In genomic region chr3:92211133-92211925, GRCm38 (mm10) we compare ENCODE assay signal across 16 mouse cellular contexts. TPM values are rescaled to one million over a fixed set of nuclear protein-coding genes. Genes with fewer than 3 reads are reported as not detected.
ATAC-seq lines count a peak whose summit lies in the region.
"Not testable (repeated sequence)": the region's sequence is repeated elsewhere in the genome, so short reads cannot be mapped to it uniquely, and the experiment has no call there.
"Had no signal": no experiment of that assay in that cellular context is flagged by ENCODE, and none has a peak within 500 bp of the region (broad histone marks: within the 10 kb centered on the region; RNA-seq: fewer than 3 reads in every experiment).

No protein-coding gene starts in this region.

- H3K4me2 ChIP-seq in heart, embryonic 11.5 days; heart, embryonic 16.5 days (ENCODE audit: low read depth, low read length); intestine, embryonic 15.5 days (replicated peaks); kidney, embryonic 15.5 days; limb, embryonic 15.5 days; liver, embryonic 16.5 days (ENCODE audit: low read depth, low read length); lung, embryonic 16.5 days (ENCODE audit: low read depth, low read length); stomach, embryonic 16.5 days (ENCODE audit: low read depth, low read length): not testable (repeated sequence)

- H3K9ac ChIP-seq in heart, embryonic 11.5 days (ENCODE audit: low read depth, low read length); heart, embryonic 16.5 days (ENCODE audit: low read length); intestine, embryonic 15.5 days; kidney, embryonic 15.5 days; limb, embryonic 15.5 days; liver, embryonic 16.5 days (ENCODE audit: low read depth, low read length); lung, embryonic 16.5 days (ENCODE audit: low read length); stomach, embryonic 16.5 days (ENCODE audit: low read length): not testable (repeated sequence)

- not testable (repeated sequence) for H3K27ac ChIP-seq in heart, embryonic 11.5 days (ENCODE audit: low read depth, low read length); heart, embryonic 16.5 days (ENCODE audit: low read length); intestine, embryonic 15.5 days; kidney, embryonic 15.5 days; limb, embryonic 15.5 days; liver, embryonic 16.5 days (ENCODE audit: low read length); lung, embryonic 16.5 days (ENCODE audit: low read length); stomach, embryonic 16.5 days (ENCODE audit: low read length)

- not testable (repeated sequence) for H3K9me3 ChIP-seq in heart, embryonic 11.5 days (replicated peaks; ENCODE audit: control insufficient read depth, low read length); heart, embryonic 16.5 days (replicated peaks; ENCODE audit: control insufficient read depth, low read length); intestine, embryonic 15.5 days; kidney, embryonic 15.5 days (replicated peaks); limb, embryonic 15.5 days; liver, embryonic 16.5 days (replicated peaks; ENCODE audit: control insufficient read depth, low read length); lung, embryonic 16.5 days (ENCODE audit: control insufficient read depth, low read length); stomach, embryonic 16.5 days (replicated peaks; ENCODE audit: control insufficient read depth, low read length)

- not testable (repeated sequence) for H3K36me3 ChIP-seq in heart, embryonic 11.5 days (ENCODE audit: control insufficient read depth, insufficient read depth, low read length); heart, embryonic 16.5 days (ENCODE audit: control insufficient read depth, insufficient read depth); intestine, embryonic 15.5 days; kidney, embryonic 15.5 days; limb, embryonic 15.5 days; liver, embryonic 16.5 days (ENCODE audit: control insufficient read depth, insufficient read depth); lung, embryonic 16.5 days (ENCODE audit: control insufficient read depth, insufficient read depth, low read length); stomach, embryonic 16.5 days (ENCODE audit: control insufficient read depth, insufficient read depth, low read length)

- not testable (repeated sequence) for H3K4me3 ChIP-seq in heart, embryonic 11.5 days (ENCODE audit: low read depth, low read length); heart, embryonic 16.5 days (ENCODE audit: low read length); intestine, embryonic 15.5 days (replicated peaks); kidney, embryonic 15.5 days (replicated peaks); limb, embryonic 15.5 days; liver, embryonic 16.5 days (ENCODE audit: low read depth, low read length); lung, embryonic 16.5 days (ENCODE audit: low read length); stomach, embryonic 16.5 days (replicated peaks; ENCODE audit: low read length)

- peak; percentile 70 for ATAC-seq in heart, embryonic 11.5 days (replicated peaks; ENCODE audit: insufficient number of reproducible peaks, low FRiP score, low TSS enrichment)
- peak; percentile 57 for ATAC-seq in heart, embryonic 16.5 days (replicated peaks; ENCODE audit: extremely low read depth, insufficient read depth, low FRiP score)
- ATAC-seq in intestine, embryonic 15.5 days: peak; percentile 94
- peak; percentile 88 for ATAC-seq in kidney, embryonic 15.5 days (replicated peaks; ENCODE audit: low FRiP score)
- ATAC-seq in limb, embryonic 15.5 days (ENCODE audit: insufficient number of reproducible peaks, low FRiP score, low TSS enrichment, low read depth): 0 out of 2 replicates have a peak, but pooled peaks have one; percentile 33
- peak; percentile 79 for ATAC-seq in liver, embryonic 16.5 days (ENCODE audit: low read depth)
- peak; percentile 86 for ATAC-seq in lung, embryonic 16.5 days (ENCODE audit: low read depth)
- peak; percentile 88 for ATAC-seq in stomach, embryonic 16.5 days (ENCODE audit: insufficient read depth, low FRiP score)

- not testable (repeated sequence) for H3K4me1 ChIP-seq in heart, embryonic 11.5 days (ENCODE audit: control insufficient read depth, insufficient read depth, low read length); heart, embryonic 16.5 days (ENCODE audit: control insufficient read depth, insufficient read depth, low read length); intestine, embryonic 15.5 days (replicated peaks); kidney, embryonic 15.5 days; limb, embryonic 15.5 days; liver, embryonic 16.5 days (ENCODE audit: control insufficient read depth, low read depth, low read length); lung, embryonic 16.5 days (replicated peaks; ENCODE audit: control insufficient read depth, insufficient read depth, low read length); stomach, embryonic 16.5 days (ENCODE audit: control insufficient read depth, insufficient read depth, low read length)

- not testable (repeated sequence) for H3K27me3 ChIP-seq in heart, embryonic 11.5 days (ENCODE audit: control insufficient read depth, insufficient read depth, low read length); heart, embryonic 16.5 days (ENCODE audit: control insufficient read depth, insufficient read depth, low read length); intestine, embryonic 15.5 days (replicated peaks); kidney, embryonic 15.5 days; limb, embryonic 15.5 days; liver, embryonic 16.5 days (ENCODE audit: control insufficient read depth, insufficient read depth, low read depth, low read length); lung, embryonic 16.5 days (ENCODE audit: control insufficient read depth, insufficient read depth, low read depth, low read length); stomach, embryonic 16.5 days (ENCODE audit: control insufficient read depth, insufficient read depth, low read length)

- no CpG with 5 or more reads among the region's 16 CpGs for WGBS in heart, embryonic 11.5 days (ENCODE audit: insufficient replicate concordance)
- WGBS in heart, embryonic 16.5 days: no CpG with 5 or more reads among the region's 16 CpGs
- WGBS in intestine, embryonic 15.5 days: no CpG with 5 or more reads among the region's 16 CpGs
- no CpG with 5 or more reads among the region's 16 CpGs for WGBS in kidney, embryonic 15.5 days
- no CpG with 5 or more reads among the region's 16 CpGs for WGBS in limb, embryonic 15.5 days
- WGBS in liver, embryonic 16.5 days (ENCODE audit: insufficient replicate concordance): no CpG with 5 or more reads among the region's 16 CpGs
- no CpG with 5 or more reads among the region's 16 CpGs for WGBS in lung, embryonic 16.5 days
- no CpG with 5 or more reads among the region's 16 CpGs for WGBS in stomach, embryonic 16.5 days

RNA-seq across cellular contexts. Expression of gene Sprr2a1, which starts 4.3 kb away (rescaled TPM):
- not detected in 2 replicates for polyA plus RNA-seq in heart, embryonic 11.5 days (2014; fragmentation: Nextera tagmentation; extraction: Ambion mirVana)
- 0.22 and 0.62 TPM in 2 replicates for polyA plus RNA-seq in heart, embryonic 16.5 days (2015; fragmentation: Nextera tagmentation; extraction: Ambion mirVana)
- 2.0 and 2.5 TPM in 2 replicates for polyA plus RNA-seq in intestine, embryonic 15.5 days (2015; fragmentation: Nextera tagmentation; extraction: Ambion mirVana)
- not detected in 2 replicates for polyA plus RNA-seq in kidney, embryonic 15.5 days (2015; fragmentation: Nextera tagmentation; extraction: Ambion mirVana)
- 0.21 and 0.27 TPM in 2 replicates for polyA plus RNA-seq in limb, embryonic 15.5 days (2015; fragmentation: Nextera tagmentation; extraction: Ambion mirVana)
- polyA plus RNA-seq in liver, embryonic 16.5 days (2015; fragmentation: Nextera tagmentation; extraction: Ambion mirVana): 0.04 TPM in 1 of 2 replicates, not detected in the other
- polyA plus RNA-seq in lung, embryonic 16.5 days (2015; fragmentation: Nextera tagmentation; extraction: Ambion mirVana): 0.29 TPM in 1 of 2 replicates, not detected in the other
- 33.7 and 51.7 TPM in 2 replicates for polyA plus RNA-seq in stomach, embryonic 16.5 days (2015; fragmentation: Nextera tagmentation; extraction: Ambion mirVana)
- polyA plus RNA-seq: adrenal gland, adult 2 months; embryonic facial prominence, embryonic 13.5 days; forebrain, embryonic 12.5 days; forebrain, postnatal 0 days; heart, adult 2 months; heart, embryonic 13.5 days; hindbrain, embryonic 12.5 days; hindbrain, embryonic 16.5 days had no signal

RNA-seq across cellular contexts. Expression of gene Sprr2a2, which starts 4.4 kb away (rescaled TPM):
- polyA plus RNA-seq in heart, embryonic 11.5 days (2014; fragmentation: Nextera tagmentation; extraction: Ambion mirVana): 0.86 and 0.96 TPM in 2 replicates
- polyA plus RNA-seq in heart, embryonic 16.5 days (2015; fragmentation: Nextera tagmentation; extraction: Ambion mirVana): 26.9 and 58.8 TPM in 2 replicates
- polyA plus RNA-seq in intestine, embryonic 15.5 days (2015; fragmentation: Nextera tagmentation; extraction: Ambion mirVana): 82.8 and 107 TPM in 2 replicates
- 2.6 and 6.3 TPM in 2 replicates for polyA plus RNA-seq in kidney, embryonic 15.5 days (2015; fragmentation: Nextera tagmentation; extraction: Ambion mirVana)
- 10.6 and 16.9 TPM in 2 replicates for polyA plus RNA-seq in limb, embryonic 15.5 days (2015; fragmentation: Nextera tagmentation; extraction: Ambion mirVana)
- polyA plus RNA-seq in liver, embryonic 16.5 days (2015; fragmentation: Nextera tagmentation; extraction: Ambion mirVana): 0.08 and 2.0 TPM in 2 replicates
- 3.2 and 14.3 TPM in 2 replicates for polyA plus RNA-seq in lung, embryonic 16.5 days (2015; fragmentation: Nextera tagmentation; extraction: Ambion mirVana)
- polyA plus RNA-seq in stomach, embryonic 16.5 days (2015; fragmentation: Nextera tagmentation; extraction: Ambion mirVana): 2,249 and 3,769 TPM in 2 replicates
- polyA plus RNA-seq: embryonic facial prominence, embryonic 13.5 days; forebrain, embryonic 12.5 days; forebrain, postnatal 0 days had no signal

Comparison
In these comparisons a context has a peak if more than half of its experiments do, and no peak if none do; other contexts are left out.
1. ATAC-seq: peak in every context shown above with its lines; median percentile 94 in intestine, embryonic 15.5 days; 88 in kidney, embryonic 15.5 days; 88 in stomach, embryonic 16.5 days; 86 in lung, embryonic 16.5 days; 79 in liver, embryonic 16.5 days; 70 in heart, embryonic 11.5 days; 57 in heart, embryonic 16.5 days; 33 in limb, embryonic 15.5 days.
2. RNA of gene Sprr2a2, which starts 4.4 kb away (polyA plus RNA-seq): 2,249 to 3,769 TPM in stomach, embryonic 16.5 days; 82.8 to 107 TPM in intestine, embryonic 15.5 days, 26.9 to 58.8 TPM in heart, embryonic 16.5 days, 10.6 to 16.9 TPM in limb, embryonic 15.5 days, 3.2 to 14.3 TPM in lung, embryonic 16.5 days, 2.6 to 6.3 TPM in kidney, embryonic 15.5 days, 0.08 to 2.0 TPM in liver, embryonic 16.5 days and 0.86 to 0.96 TPM in heart, embryonic 11.5 days; every median in the first group is over 10 times any median in the second.